Mouse (Mus musculus) urinary bladder, postnatal 0 days (tissue): ENCODE results near the gene Arl9. TPM values are rescaled to one million over a fixed set of nuclear protein-coding genes. Genes with fewer than 3 reads are reported as not detected.

ENCODE experiments used
- polyA plus RNA-seq: library from polyadenylated mRNA; unstranded; fragments of >200 nt; fragmentation: Nextera tagmentation; extraction: Ambion mirVana; gene quantifications from 2 replicates; pipeline ENCODE4 v1.2.1, GENCODE M21; 2015

The Arl9 gene
- polyA plus RNA-seq: not detected in 2 replicates

DNA sequence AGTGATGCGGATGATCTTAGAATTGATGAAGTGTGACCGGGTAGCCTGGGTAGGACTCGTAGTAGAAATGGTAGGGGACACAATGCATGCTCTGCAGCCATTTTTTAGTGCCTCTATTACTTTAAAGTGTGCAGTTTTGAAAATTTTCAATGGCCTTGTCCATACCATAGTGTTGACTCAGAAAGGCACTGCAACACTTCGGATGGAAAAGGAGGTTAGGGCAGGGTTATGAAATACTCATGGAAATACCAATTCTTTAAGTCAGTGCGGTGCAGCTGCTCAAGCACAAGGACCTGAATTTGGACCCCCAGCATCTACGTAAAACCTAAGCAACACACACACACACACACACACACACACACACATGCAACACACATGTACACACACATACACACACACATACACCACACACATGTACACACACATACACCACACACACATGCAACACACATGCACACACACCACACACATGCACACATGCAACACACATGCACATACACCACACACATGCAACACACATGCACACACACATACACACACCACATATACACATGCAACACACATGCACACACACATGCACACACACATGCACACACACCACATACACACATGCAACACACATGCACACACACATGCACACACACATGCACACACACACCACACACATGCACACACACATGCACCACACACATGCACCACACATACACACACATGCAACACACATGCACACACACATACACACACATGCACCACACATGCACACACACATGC, at the start of gene Arl9:
Gene Arl9, plus strand, starts transcription at position 5 of the 771 bp plus-strand sequence.

DNA sequence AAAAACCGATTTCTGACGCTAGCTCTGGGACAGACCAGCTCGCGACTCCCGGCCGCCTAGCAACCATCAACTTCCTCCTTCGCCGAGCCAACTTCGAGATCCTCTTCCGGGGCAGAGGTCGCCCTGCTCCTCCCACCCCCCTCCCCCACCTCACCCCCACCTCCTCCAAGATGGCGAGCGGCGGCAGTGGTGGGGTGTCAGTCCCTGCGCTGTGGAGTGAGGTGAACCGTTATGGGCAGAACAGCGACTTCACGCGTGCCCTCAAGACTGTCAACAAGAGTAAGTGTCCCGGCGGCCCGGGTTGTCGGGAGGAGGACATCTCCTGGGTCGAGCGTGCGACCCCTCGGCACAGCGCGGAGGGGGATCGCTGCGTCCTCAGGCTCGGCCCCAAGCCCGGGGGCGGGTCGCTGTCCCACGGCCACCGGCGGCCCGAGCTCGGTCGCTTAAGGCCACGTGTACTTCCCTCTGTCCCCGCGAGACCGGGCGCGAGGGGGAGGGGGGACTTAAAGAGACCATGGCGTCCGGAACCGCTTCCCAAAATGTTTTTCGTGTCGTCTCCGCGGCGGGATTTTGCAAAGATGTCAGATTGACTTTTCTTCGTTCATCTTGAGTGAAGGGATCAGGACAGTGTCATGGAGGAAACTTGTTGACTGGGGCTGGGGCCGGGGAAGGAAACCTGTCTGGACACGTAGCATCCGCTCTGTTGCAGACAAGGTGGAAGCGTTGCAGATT, 29.1 kb upstream of the Arl9 start, which contains the start of gene Srp72:
Gene Srp72, plus strand, starts transcription at position 130 of the 732 bp plus-strand sequence.

DNA sequence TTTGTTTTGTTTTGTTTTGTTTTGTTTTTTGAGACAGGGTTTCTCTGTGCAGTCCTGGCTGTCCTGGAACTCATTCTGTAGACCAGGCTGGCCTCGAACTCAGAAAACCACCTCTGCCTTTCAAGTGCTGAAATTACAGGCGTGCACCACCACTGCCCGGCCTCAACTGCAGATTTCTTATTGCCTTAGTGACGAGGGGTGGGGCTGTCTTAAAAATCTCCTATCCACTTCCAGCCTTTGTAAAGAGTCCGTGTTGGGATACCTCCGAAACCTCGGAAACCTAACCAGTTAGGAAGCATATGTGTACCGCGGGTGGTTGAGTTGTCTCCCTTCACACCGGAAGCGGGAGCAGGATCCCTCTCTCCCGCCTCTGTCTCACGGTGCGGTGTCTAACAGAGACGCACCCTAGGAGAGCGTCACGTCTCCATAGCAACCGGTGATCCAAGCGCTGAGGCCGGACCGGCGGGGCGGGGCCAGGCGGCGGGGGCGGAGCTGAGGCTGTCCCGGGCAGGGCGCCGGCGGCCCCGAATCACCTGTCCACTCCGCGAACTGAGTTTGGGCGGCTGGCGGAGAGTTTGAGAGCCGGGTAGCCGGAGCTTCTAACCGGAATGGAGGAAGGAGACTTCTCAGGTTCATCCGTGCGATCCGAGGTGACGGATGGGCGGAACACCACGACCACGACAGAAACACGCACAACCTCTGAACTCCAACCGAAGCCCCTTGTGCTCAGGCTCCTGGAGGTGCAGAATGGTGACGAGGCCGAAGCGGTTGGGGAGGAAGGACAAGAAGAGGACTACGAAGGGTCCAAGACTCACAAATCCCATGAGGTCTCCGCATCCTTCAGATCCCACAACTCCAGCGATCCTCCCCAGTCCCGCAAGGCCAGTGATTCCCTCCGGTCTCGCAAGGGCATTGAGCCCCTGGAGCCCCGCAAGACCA, 12.0 kb downstream of the Arl9 start, which contains the start of gene Thegl:
Gene Thegl, plus strand, starts transcription at position 480 of the 939 bp plus-strand sequence.

Other genes with a start within 250 kb of the Arl9 start
- gene Aasdh, start 98.5 kb upstream of the Arl9 start, polyA plus RNA-seq: 7.8 and 8.8 TPM in 2 replicates
- gene Paics, start 52.7 kb upstream of the Arl9 start, polyA plus RNA-seq: 125 and 129 TPM in 2 replicates
- 12.2 and 14.0 TPM in 2 replicates for gene Ppat, start 52.5 kb upstream of the Arl9 start, polyA plus RNA-seq
- gene Srp72, start 29.4 kb upstream of the Arl9 start, polyA plus RNA-seq: 58.5 and 70.8 TPM in 2 replicates
- gene Thegl, start 12.0 kb downstream of the Arl9 start, polyA plus RNA-seq: not detected in 2 replicates
- gene Hopx, start 111.1 kb downstream of the Arl9 start, polyA plus RNA-seq: 8.1 and 10.7 TPM in 2 replicates
- gene Spink2, start 207.4 kb downstream of the Arl9 start, polyA plus RNA-seq: 2.7 and 4.8 TPM in 2 replicates